Mouse (Mus musculus): ENCODE measurements at regions not wholly inside any gene's neighbourhood (a gene's known extent, or its start where the extent isn't known, plus 50 kb on each side); places are given as distances from the start of the nearest gene placed in this dataset.

DNA sequence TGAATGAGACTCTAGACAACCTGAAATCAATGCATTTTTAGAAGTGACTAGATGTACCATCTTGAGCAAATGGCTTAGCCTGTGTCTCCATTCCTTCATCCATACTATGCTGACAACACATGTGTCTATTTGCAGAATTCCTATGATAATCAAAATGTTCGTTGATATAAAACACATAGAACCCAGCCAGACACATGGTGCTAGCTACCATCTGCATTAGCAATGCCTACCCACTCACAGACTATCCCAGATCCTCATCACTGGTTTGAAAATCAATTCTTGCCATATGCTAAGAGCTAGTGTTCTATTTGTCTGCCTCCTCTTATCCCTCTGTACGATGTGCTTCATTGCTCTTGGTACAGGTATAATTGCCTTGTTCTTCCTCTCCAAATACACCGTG lies 464.0 kb upstream of the Gm26657 start:
- Histone ChIP-seq H3K4me3 (ENCODE audit: control insufficient read depth in 1 of 2, insufficient read depth in 1 of 2, low read depth in 1 of 2, low read length in 2 of 2) (no peak overlapping the region), H3K4me2 (ENCODE audit: low read length) (no peak overlapping the region), H3K9me3 (ENCODE audit: control insufficient read depth, low read length) (no peaks in the 10 kb centered on the region), H3K9ac (ENCODE audit: low read length) (no peak overlapping the region), H3K4me1 (ENCODE audit: control insufficient read depth in 2 of 2, insufficient read depth in 2 of 2, low read length in 2 of 2) (no peaks in the 10 kb centered on the region), H3K27ac (replicated peaks in 1 of 2; ENCODE audit: control insufficient read depth in 1 of 2, insufficient read depth in 1 of 2, low read depth in 2 of 2, low read length in 2 of 2) (no peak overlapping the region), H3K27me3 (ENCODE audit: control insufficient read depth, insufficient read depth, low read length) (no peaks in the 10 kb centered on the region), H3K36me3 (ENCODE audit: control insufficient read depth, insufficient read depth, low read length) (no peaks in the 10 kb centered on the region)
- ATAC-seq (ENCODE audit: insufficient number of reproducible peaks, insufficient read depth, low FRiP score, low read depth): no peak
- WGBS: 79% methylated on average over 3 of the region's 3 CpGs

- 83% methylated on average over 4 of the region's 4 CpGs for WGBS
- no peak overlapping the region for H3K4me2 ChIP-seq (ENCODE audit: low read length)
- H3K27ac ChIP-seq (replicated peaks in 1 of 2; ENCODE audit: control insufficient read depth in 1 of 2, insufficient read depth in 1 of 2, low read depth in 2 of 2, low read length in 2 of 2): no peak overlapping the region
- no peak for ATAC-seq (ENCODE audit: insufficient number of reproducible peaks, insufficient read depth, low FRiP score, low read depth)
- no peaks in the 10 kb centered on the region for H3K36me3 ChIP-seq (ENCODE audit: control insufficient read depth, insufficient read depth, low read length)
- no peaks in the 10 kb centered on the region for H3K4me1 ChIP-seq (ENCODE audit: control insufficient read depth in 2 of 2, insufficient read depth in 2 of 2, low read length in 2 of 2)
- H3K9me3 ChIP-seq (ENCODE audit: control insufficient read depth, low read length): no peaks in the 10 kb centered on the region
- H3K27me3 ChIP-seq (ENCODE audit: control insufficient read depth, insufficient read depth, low read length): no peaks in the 10 kb centered on the region
- no peak overlapping the region for H3K9ac ChIP-seq (ENCODE audit: low read length)
- no peak overlapping the region for H3K4me3 ChIP-seq (ENCODE audit: control insufficient read depth in 1 of 2, insufficient read depth in 1 of 2, low read depth in 1 of 2, low read length in 2 of 2)
Observed at GRCm38 (mm10) chr4:56271390-56271789, 468.5 kb upstream of the Gm26657 start.

- no peaks in the 10 kb centered on the region for H3K9me3 ChIP-seq (ENCODE audit: control insufficient read depth, low read length)
- peaks cover 0 to 20% of the 10 kb centered on the region in 2 experiments; a peak in 3 of 4 replicates for H3K4me1 ChIP-seq (ENCODE audit: control insufficient read depth in 2 of 2, insufficient read depth in 2 of 2, low read length in 2 of 2)
- WGBS: 65% methylated on average over 4 of the region's 4 CpGs
- no peaks in the 10 kb centered on the region for H3K27me3 ChIP-seq (ENCODE audit: control insufficient read depth, insufficient read depth, low read length)
- no peak overlapping the region for H3K4me3 ChIP-seq (ENCODE audit: control insufficient read depth in 1 of 2, insufficient read depth in 1 of 2, low read depth in 1 of 2, low read length in 2 of 2)
- no peak overlapping the region for H3K9ac ChIP-seq (ENCODE audit: low read length)
- H3K36me3 ChIP-seq (ENCODE audit: control insufficient read depth, insufficient read depth, low read length): no peaks in the 10 kb centered on the region
- H3K27ac ChIP-seq (replicated peaks in 1 of 2; ENCODE audit: control insufficient read depth in 1 of 2, insufficient read depth in 1 of 2, low read depth in 2 of 2, low read length in 2 of 2): peak overlapping the region in 1 of 2 experiments; percentile 31; a peak in 2 of 4 replicates
- ATAC-seq (ENCODE audit: insufficient number of reproducible peaks, insufficient read depth, low FRiP score, low read depth): no peak
- H3K4me2 ChIP-seq (ENCODE audit: low read length): no peak overlapping the region
Observed at GRCm38 (mm10) chr4:56264626-56265025, 475.2 kb upstream of the Gm26657 start.

- Histone ChIP-seq H3K27ac (replicated peaks in 1 of 2; ENCODE audit: control insufficient read depth in 1 of 2, insufficient read depth in 1 of 2, low read depth in 2 of 2, low read length in 2 of 2) (peak overlapping the region in 1 of 2 experiments; percentile 31; a peak in 2 of 4 replicates), H3K9ac (ENCODE audit: low read length) (no peak overlapping the region), H3K27me3 (ENCODE audit: control insufficient read depth, insufficient read depth, low read length) (no peaks in the 10 kb centered on the region), H3K4me2 (ENCODE audit: low read length) (no peak overlapping the region), H3K4me3 (ENCODE audit: control insufficient read depth in 1 of 2, insufficient read depth in 1 of 2, low read depth in 1 of 2, low read length in 2 of 2) (no peak overlapping the region), H3K36me3 (ENCODE audit: control insufficient read depth, insufficient read depth, low read length) (no peaks in the 10 kb centered on the region), H3K9me3 (ENCODE audit: control insufficient read depth, low read length) (no peaks in the 10 kb centered on the region), H3K4me1 (ENCODE audit: control insufficient read depth in 2 of 2, insufficient read depth in 2 of 2, low read length in 2 of 2) (peaks cover 0 to 20% of the 10 kb centered on the region in 2 experiments; a peak in 3 of 4 replicates)
- ATAC-seq (ENCODE audit: insufficient number of reproducible peaks, insufficient read depth, low FRiP score, low read depth): peak; percentile 50; the same call in 1 of the 2 replicates
Observed at GRCm38 (mm10) chr4:56263822-56264221, 476.0 kb upstream of the Gm26657 start.

DNA sequence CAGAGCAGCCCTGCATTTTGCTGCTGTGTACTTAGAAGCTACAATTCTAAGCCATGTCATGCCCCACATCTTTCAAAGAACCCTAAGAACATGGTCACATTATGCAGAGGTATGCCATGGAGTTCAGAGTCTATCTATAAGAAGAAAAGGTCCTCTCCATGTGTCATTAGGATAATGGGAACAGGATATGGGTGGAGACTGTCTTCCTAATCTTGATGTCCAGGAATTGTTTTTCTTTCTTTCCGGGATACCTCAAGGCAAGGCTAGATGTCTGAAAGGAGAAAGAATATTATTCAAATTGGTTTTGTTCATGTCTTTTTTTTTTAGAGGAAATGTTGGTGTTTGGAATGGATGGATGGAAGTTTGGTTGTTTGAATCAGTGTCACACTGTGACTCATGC lies 477.3 kb upstream of the Gm26657 start:
- no peak overlapping the region for H3K27ac ChIP-seq (replicated peaks in 1 of 2; ENCODE audit: control insufficient read depth in 1 of 2, insufficient read depth in 1 of 2, low read depth in 2 of 2, low read length in 2 of 2)
- 52% methylated on average over 1 of the region's 1 CpGs for WGBS
- H3K4me2 ChIP-seq (ENCODE audit: low read length): no peak overlapping the region
- no peak overlapping the region for H3K9ac ChIP-seq (ENCODE audit: low read length)
- H3K36me3 ChIP-seq (ENCODE audit: control insufficient read depth, insufficient read depth, low read length): no peaks in the 10 kb centered on the region
- ATAC-seq (ENCODE audit: insufficient number of reproducible peaks, insufficient read depth, low FRiP score, low read depth): no peak
- H3K4me1 ChIP-seq (ENCODE audit: control insufficient read depth in 2 of 2, insufficient read depth in 2 of 2, low read length in 2 of 2): peaks cover 0 to 20% of the 10 kb centered on the region in 2 experiments; a peak in 3 of 4 replicates
- H3K27me3 ChIP-seq (ENCODE audit: control insufficient read depth, insufficient read depth, low read length): no peaks in the 10 kb centered on the region
- H3K9me3 ChIP-seq (ENCODE audit: control insufficient read depth, low read length): no peaks in the 10 kb centered on the region
- no peak overlapping the region for H3K4me3 ChIP-seq (ENCODE audit: control insufficient read depth in 1 of 2, insufficient read depth in 1 of 2, low read depth in 1 of 2, low read length in 2 of 2)

- Histone ChIP-seq H3K4me3 (ENCODE audit: control insufficient read depth in 1 of 2, insufficient read depth in 1 of 2, low read depth in 1 of 2, low read length in 2 of 2) (no peak overlapping the region), H3K27ac (replicated peaks in 1 of 2; ENCODE audit: control insufficient read depth in 1 of 2, insufficient read depth in 1 of 2, low read depth in 2 of 2, low read length in 2 of 2) (no peak overlapping the region), H3K9ac (ENCODE audit: low read length) (no peak overlapping the region), H3K27me3 (ENCODE audit: control insufficient read depth, insufficient read depth, low read length) (no peaks in the 10 kb centered on the region), H3K4me1 (ENCODE audit: control insufficient read depth in 2 of 2, insufficient read depth in 2 of 2, low read length in 2 of 2) (peaks cover 0 to 20% of the 10 kb centered on the region in 2 experiments; a peak in 3 of 4 replicates), H3K4me2 (ENCODE audit: low read length) (no peak overlapping the region), H3K36me3 (ENCODE audit: control insufficient read depth, insufficient read depth, low read length) (no peaks in the 10 kb centered on the region), H3K9me3 (ENCODE audit: control insufficient read depth, low read length) (no peaks in the 10 kb centered on the region)
- ATAC-seq (ENCODE audit: insufficient number of reproducible peaks, insufficient read depth, low FRiP score, low read depth): no peak
- 64% methylated on average over 5 of the region's 5 CpGs for WGBS
Observed at GRCm38 (mm10) chr4:56261992-56262391, 477.9 kb upstream of the Gm26657 start.

DNA sequence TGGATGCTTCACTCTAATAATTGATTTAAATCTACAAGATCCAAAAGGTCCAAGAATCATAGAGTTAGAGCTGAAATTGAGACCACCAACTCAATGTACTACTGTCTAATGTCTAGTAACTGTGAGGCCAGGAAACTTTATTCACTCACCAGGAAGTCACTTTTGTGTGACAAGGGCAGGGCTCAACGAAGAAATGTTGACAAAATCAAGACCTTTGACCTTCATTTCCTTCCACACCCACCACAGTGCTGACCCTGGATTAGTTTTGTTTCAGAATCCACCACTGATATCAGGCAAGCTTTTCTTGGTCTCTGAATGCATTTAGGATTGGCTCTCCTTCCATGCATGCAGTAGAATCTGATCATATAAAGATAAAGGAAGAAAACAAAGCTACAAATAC lies 487.5 kb upstream of the Gm26657 start:
- WGBS: 41% methylated on average over 1 of the region's 1 CpGs
- H3K27ac ChIP-seq (replicated peaks in 1 of 2; ENCODE audit: control insufficient read depth in 1 of 2, insufficient read depth in 1 of 2, low read depth in 2 of 2, low read length in 2 of 2): no peak overlapping the region
- H3K4me3 ChIP-seq (ENCODE audit: control insufficient read depth in 1 of 2, insufficient read depth in 1 of 2, low read depth in 1 of 2, low read length in 2 of 2): no peak overlapping the region
- H3K4me2 ChIP-seq (ENCODE audit: low read length): no peak overlapping the region
- H3K9ac ChIP-seq (ENCODE audit: low read length): no peak overlapping the region
- ATAC-seq (ENCODE audit: insufficient number of reproducible peaks, insufficient read depth, low FRiP score, low read depth): no peak
- no peaks in the 10 kb centered on the region for H3K4me1 ChIP-seq (ENCODE audit: control insufficient read depth in 2 of 2, insufficient read depth in 2 of 2, low read length in 2 of 2)
- no peaks in the 10 kb centered on the region for H3K36me3 ChIP-seq (ENCODE audit: control insufficient read depth, insufficient read depth, low read length)
- no peaks in the 10 kb centered on the region for H3K27me3 ChIP-seq (ENCODE audit: control insufficient read depth, insufficient read depth, low read length)
- H3K9me3 ChIP-seq (ENCODE audit: control insufficient read depth, low read length): no peaks in the 10 kb centered on the region

GRCm38 (mm10) chr4:56251766-56252165 lies 488.1 kb upstream of the Gm26657 start:
- WGBS: 57% methylated on average over 2 of the region's 2 CpGs
- Histone ChIP-seq H3K4me2 (ENCODE audit: low read length) (no peak overlapping the region), H3K27me3 (ENCODE audit: control insufficient read depth, insufficient read depth, low read length) (no peaks in the 10 kb centered on the region), H3K27ac (replicated peaks in 1 of 2; ENCODE audit: control insufficient read depth in 1 of 2, insufficient read depth in 1 of 2, low read depth in 2 of 2, low read length in 2 of 2) (no peak overlapping the region), H3K4me1 (ENCODE audit: control insufficient read depth in 2 of 2, insufficient read depth in 2 of 2, low read length in 2 of 2) (no peaks in the 10 kb centered on the region), H3K4me3 (ENCODE audit: control insufficient read depth in 1 of 2, insufficient read depth in 1 of 2, low read depth in 1 of 2, low read length in 2 of 2) (no peak overlapping the region), H3K36me3 (ENCODE audit: control insufficient read depth, insufficient read depth, low read length) (no peaks in the 10 kb centered on the region), H3K9ac (ENCODE audit: low read length) (no peak overlapping the region), H3K9me3 (ENCODE audit: control insufficient read depth, low read length) (no peaks in the 10 kb centered on the region)
- no peak for ATAC-seq (ENCODE audit: insufficient number of reproducible peaks, insufficient read depth, low FRiP score, low read depth)
